Mouse (Mus musculus) adrenal gland, postnatal 14 days (tissue): ENCODE measurements around the gene Cyp26b1. TPM values are rescaled to one million over a fixed set of nuclear protein-coding genes. Genes with fewer than 3 reads are reported as not detected.
A peak's percentile ranks its signal among the peaks of the same experiment; 100 is the strongest.

Source experiments
- DNase-seq: peaks from one replicate; pipeline ENCODE4 v3.0.0; 2021; ENCODE audit warnings: mixed read lengths
- total RNA-seq: library from RNA; stranded (reverse); gene quantifications from 2 replicates; pipeline ENCODE4 v1.2.3, GENCODE M21; 2021

The Cyp26b1 gene
- total RNA-seq, 1 experiment from 2014 or later = 3.3 TPM

DNA sequence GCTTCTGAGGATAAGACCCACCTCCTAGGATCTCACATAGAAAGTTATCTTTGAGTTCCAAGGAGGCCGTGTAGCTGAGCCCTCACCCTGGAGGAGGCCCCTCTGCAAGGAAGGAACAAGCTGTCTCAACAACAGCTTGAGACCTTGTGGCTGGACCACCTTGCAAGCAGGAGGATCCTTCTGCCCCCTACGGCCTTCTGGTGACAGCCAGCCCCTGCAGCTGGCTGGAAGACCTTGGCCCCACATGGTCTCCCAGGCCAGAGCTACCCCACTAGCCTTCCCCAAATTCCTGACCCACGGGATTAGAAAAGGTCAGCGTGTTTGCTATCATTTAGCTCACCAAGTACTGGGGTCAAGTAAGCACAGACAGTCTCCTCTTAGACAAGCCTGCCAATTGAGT, 30.8 kb downstream of the Cyp26b1 start:
- DNase-seq = no peak

DNA sequence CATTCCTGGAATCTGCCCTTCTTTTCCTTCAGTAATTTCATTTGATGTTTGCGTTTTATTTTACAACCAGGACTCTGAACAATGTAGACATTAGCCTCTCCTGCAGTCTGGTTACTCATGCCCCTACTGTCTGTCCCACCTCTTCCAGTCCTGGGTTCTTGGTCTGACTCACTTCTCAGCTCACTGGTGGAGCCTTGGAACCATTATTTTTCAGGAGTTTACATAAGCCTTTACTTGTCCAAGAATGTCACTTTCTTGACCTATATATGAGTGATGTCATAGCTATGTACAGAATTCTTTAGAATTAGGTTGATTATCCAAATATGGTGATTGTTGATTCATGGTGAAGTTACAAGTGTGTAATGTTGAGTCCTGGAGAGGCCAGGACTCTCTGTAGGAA, 32.5 kb downstream of the Cyp26b1 start:
- DNase-seq = no peak

DNA sequence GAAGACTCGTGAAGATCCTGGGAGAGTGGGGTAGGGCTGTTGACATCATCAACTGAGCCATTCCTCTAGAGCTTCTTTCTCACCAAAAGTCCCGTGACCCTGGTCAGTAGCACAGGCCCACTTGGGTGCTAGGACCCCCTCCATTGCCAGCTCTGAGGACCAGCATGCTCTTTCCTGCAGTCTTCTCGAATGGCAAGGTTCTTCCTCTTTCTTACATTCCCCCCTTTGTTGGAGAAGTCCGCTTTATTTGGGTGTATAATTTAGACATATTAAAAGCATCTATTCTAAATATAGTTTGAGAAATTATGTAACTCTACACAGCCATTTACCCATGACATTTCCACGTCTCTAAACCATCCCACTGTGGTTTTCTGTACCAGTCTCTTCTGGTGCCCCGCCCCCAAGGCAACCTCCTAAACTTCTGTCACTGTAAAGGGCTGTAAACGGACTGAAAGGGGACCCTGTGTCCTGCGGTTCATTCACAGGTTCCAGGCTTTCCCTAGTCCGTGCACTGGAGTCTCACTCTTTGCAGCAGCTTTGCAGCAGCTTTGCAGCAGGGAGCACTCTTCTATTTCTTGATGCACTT, 43.8 kb downstream of the Cyp26b1 start:
- no peak for DNase-seq

DNA sequence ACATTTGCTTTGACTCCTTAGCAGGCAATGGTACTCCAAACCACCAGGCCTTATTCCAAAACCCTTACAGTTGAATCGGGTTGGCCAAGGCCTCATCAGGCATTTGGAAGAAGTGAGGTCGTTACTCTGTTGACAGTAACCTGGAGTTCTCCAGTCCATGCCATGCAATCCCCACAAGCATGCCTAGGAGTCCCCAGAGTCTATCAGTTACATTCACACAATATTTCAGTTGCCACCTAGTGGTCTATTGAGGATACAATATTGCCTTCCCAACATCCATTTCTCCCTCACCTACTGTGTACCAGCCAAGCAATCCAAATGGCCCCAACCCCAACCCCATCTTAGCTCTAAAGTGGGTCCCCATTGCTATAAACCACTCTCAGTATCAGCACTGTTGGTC, 48.3 kb downstream of the Cyp26b1 start:
- DNase-seq = no peak

DNA sequence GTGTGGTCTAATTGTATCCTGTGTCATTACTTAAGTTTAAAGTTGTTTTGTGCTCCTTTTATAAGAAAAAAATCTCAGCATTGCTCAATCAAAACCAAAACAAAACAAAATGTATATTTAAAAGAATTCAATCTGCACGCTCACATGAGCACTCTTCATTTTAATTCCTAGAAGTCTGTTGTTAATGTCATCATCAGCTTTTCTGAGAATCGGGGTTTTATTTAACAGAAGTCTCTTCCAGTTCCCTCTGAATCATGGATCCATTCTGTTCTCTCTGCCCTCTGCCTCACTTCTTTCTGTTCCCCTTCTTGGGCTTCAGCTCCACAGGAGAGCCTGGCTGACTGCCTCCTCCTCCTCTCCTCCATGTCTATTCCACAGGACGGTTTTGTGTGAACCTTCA, 49.3 kb downstream of the Cyp26b1 start:
- DNase-seq = no peak

DNA sequence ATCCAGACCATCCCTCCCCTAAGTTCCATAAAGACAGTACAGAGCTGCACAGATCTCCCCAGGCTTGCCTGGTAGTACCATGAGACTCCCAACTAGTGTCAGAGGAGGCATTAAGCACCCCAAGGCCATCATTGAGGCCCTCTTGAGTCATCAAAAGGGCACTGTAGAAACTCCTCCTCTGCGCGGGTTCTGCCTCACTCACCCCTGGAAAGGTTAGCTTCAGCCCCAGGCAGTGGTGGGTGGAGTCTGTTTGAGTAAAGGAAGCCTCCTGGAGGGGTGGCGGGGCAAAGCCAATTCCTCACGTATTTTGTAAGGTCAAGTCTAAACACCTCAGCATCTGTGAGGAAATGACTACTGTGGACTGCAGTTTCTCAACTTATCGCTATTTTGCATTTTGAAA, 50.2 kb downstream of the Cyp26b1 start:
- DNase-seq = peak; percentile 62

DNA sequence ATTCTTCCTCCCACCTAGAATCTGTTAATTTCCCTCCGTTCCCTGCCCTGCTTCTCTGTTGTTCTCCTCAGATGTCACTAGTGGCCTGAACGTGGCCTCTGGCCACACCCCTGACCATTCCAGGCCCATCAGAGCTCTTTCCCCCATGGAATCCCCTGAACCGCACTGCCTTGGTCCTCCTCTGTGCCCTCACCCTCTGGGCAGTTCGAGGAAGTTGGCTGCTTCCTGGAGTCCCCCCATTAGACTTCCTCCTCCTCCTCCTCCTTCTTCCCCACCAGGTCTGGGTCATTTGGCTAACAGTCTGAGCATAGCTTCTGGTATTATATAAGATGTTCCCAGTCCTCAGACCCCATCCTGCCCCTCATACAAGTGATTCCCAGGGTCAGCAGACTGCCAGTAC, 53.8 kb downstream of the Cyp26b1 start:
- DNase-seq = no peak

DNA sequence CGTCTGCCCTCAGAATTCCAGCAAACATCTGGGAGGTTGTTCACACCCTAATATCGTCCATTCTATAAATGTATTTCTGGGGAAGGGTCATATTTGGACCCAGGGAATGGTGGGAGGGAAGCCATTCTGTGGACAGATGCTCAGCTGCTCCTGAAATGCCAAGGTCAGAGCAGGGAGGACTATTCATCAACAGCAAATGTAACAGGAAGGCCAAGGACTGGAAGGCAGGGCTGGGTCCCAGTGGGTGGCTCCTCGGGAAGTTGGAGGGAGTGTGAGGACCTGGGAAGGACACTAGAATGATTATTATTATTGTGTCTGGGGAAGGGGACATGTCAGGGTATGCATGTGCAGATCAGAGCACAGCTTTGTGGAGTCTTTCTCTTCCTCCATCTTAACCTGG, 55.0 kb downstream of the Cyp26b1 start:
- DNase-seq = peak; percentile 30

DNA sequence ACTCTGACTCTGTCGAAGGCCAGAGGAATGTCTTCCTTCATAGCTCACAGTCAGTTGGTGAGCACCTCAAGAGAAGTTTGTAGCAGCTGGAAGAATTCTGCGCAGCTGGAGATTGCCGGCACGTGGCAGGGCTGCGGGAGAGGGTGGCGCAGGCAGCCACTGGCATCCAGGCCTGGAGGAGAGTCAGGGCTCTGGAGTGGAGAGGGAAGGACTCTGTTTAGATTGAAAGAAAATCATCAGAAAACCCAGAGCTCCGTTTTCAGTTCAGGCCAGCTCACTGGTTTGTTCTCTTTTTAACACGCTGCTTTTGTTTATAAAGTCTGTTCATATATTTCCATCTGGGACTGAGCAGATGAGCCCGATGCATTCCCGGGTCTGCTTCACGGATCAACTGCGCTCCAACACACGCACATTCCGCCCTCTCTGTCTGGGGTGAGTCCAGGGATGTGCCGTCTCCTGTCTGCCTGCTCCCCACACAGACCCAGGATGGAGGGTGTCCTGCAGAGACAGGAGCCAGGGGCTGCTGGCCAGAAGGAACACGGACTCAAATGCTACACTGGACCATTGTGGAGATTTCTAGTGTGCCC, 56.0 kb downstream of the Cyp26b1 start:
- no peak for DNase-seq

DNA sequence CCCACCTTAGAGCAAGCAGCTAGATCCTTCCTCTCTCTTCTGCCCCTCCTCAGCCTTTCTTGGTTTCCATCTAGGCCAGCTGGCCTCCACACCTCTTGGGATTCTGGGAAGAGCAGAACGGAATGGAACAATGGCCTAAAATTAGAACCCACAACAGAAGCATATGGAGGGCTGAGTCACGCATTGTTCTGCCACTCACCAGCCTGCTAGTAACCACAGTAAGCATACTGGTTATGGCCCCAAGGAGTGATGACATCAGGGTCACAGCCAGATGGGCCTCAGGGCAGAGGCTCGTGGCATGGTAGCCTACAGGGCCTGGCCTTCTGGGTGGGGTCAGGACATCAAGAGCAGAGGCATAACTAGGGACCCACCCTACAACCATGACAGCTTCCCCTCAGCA, 58.8 kb downstream of the Cyp26b1 start:
- no peak for DNase-seq

DNA sequence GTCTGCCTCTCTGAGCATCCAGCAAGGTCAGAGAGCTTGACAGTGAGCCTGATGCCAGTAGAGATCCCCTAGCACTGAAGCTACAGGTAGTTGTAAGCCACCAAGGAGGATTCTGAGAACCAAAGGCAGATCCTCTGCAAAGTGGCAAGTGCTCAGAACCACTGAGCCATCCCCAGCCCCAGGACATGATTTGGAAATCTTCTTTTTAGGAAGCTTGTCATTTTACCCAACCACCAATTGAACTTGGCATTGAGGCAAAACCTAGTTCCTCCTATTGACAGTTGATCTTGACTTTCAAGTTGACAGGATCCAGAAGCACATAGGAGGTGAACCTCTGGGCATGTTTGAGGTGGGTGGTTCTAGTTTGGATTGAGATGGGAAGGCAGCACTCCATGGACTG, 63.8 kb downstream of the Cyp26b1 start:
- no peak for DNase-seq

DNA sequence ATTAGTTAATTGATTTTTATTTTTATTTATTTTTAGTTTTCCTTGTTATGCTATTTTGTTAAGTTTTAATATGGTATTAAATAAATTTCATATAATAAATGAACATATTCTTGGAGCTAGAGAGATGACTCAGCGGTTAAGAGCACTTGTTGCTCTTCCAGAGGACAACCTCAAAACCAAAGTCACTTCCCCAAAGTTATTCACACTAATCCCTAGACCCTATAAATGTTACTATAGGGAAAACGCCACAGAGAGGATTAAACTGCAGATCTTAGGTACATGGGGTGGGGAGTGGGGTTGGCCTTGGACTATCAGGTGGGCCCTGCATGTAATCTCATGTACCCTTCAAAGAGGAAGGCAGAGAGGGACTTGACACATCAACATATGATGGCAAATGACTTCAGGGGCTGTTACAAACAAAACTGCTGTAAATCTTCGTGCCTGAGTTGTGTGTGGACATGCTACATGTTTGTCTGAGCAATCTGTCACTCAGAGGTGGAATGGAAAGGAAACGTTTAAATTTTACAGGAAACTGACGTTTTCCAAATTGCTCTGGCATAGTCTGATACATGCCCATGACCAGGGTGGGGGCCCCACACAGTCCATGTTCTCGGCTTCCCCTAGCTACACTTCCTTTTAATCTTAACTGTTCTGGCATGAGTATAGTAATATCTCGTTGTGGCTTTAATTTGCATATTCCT, 68.7 kb downstream of the Cyp26b1 start:
- DNase-seq = no peak
